Mouse (Mus musculus): ENCODE results near the gene Tmem120b.

The Tmem120b gene

GRCm38 (mm10) chr5:123068115-123068514 lies at the start of gene Tmem120b:
TSS of gene Tmem120b (plus strand) at chr5:123068415.
- DNase-seq (ENCODE audit: low read depth, low spot score) = no peak

GRCm38 (mm10) chr5:123019336-123020016 lies 48.7 kb upstream of the Tmem120b start:
- DNase-seq (ENCODE audit: low read depth, low spot score) = no peak

GRCm38 (mm10) chr5:123020426-123020825 lies 47.8 kb upstream of the Tmem120b start:
- DNase-seq (ENCODE audit: low read depth, low spot score) = no peak

- no peak for DNase-seq (ENCODE audit: low read depth, low spot score)
Observed at GRCm38 (mm10) chr5:123021438-123021837, 46.8 kb upstream of the Tmem120b start.

DNA sequence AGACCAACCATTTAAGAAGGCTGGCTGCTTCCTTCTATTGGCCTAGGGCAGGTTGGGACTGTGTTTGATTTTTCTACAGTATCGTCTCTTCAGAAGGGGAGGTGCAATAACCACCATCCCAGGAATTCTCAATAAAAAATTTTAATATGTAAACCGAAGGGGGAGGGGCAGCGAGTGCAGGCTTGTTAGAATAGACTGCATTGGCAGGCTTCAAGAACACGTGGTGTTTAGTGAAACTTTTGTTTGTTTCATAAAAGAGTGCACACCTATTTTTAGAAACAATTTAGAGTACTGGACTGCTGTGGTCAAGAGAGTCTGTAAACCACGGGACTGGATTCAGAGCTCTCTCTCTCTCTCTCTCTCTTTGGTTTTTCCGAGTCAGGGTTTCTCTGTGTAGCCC lies 45.2 kb upstream of the Tmem120b start:
- DNase-seq (ENCODE audit: low read depth, low spot score) = no peak

DNA sequence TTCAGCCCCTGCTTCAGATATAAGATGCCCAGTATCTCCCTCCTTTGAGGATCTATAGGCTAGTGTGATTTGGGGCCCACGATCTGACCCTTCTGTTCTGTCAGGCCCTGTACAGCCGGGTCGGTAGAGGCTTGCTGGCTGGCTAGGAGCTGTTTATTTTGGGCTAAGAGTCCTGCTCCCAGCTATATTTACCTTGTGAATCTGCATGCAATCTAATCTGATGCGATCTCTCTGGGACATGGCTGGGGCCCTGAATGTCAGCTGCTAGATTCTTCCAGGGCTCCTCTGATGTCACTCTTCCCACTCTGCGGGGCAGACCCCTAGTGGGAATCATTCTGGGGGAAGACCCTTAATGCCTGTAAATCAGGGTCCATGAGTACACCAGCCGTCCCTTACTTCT lies 43.9 kb upstream of the Tmem120b start:
- DNase-seq (ENCODE audit: low read depth, low spot score) = no peak

DNA sequence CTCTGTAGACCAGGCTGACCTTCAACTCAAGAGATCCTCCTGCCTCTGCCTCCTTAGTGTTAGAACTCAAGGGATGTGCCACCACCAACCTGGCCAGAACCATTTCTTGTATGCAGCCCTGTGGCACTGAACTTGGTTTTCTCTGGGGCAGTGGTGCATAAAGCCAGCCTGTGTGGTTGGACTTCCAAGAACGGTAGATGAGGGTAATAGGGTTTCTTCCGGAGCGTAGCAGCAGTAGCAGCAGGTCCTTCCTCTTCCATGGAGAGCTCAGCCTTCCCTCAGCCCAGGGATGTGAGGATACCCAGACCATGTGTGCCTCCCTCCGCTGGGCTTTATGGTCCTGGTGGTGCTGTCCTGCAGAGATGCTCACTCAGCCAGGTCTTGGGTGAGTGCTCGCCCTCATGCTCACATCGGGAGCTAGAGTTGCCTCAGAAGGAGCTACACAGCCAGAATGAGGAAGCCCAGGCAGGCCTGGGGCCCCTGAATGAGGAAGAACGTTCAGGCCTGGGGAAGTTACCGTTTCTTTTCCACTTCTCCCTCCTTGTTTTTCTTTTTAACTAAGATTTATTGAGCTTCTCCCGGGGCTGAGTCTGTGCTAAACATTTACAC lies 43.1 kb upstream of the Tmem120b start:
- DNase-seq (ENCODE audit: low read depth, low spot score) = no peak

DNA sequence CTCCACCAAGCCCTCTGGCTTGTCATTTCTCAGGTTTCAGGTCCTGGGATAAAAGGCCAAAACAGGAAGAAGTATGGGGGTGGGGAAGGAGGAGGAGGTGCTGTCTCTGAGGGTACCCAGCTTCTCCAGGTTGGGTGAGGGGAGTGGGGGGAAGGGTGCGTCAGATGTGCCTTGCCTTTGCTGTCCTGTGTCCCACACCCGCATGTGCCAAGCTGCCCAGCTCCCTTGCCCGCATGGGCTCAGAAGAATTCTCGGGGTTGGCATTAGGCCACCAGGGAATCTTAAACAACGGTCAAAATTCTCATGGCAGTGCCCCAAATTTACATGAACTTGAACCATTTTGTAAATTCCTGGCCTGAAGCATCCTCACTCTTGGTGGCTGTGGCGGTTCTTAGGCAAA lies 41.8 kb upstream of the Tmem120b start:
- DNase-seq (ENCODE audit: low read depth, low spot score) = no peak

- DNase-seq (ENCODE audit: low read depth, low spot score) = no peak
Observed at GRCm38 (mm10) chr5:123027436-123027835, 40.8 kb upstream of the Tmem120b start.

- no peak for DNase-seq (ENCODE audit: low read depth, low spot score)
Observed at GRCm38 (mm10) chr5:123029729-123030128, 38.5 kb upstream of the Tmem120b start.

- DNase-seq (ENCODE audit: low read depth, low spot score) = no peak
Observed at GRCm38 (mm10) chr5:123031312-123031711, 36.9 kb upstream of the Tmem120b start.

DNA sequence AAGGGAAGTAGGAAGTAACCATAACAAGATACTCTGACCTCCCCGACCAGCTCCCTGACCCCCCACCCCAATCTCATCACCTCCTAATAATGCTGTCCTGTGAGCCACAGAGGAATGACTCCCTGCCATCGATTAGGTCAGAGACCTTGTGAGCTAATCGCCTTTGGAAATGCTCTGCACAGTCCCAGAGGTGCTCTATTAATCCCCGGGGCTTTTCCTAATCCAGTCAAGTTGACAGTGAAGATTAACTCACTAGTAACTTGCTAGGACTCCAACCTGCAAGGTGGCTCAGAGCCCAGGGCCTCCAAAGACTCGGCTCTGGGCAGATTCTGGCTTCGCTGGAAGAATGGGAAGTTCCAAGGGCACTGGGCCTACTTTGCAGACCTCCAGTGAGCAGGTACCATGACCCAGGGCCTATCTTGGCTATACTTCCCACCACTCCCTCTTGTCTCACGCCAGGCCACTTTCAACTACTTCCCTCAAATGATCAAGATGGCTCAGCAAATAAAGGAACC lies 34.5 kb upstream of the Tmem120b start:
- no peak for DNase-seq (ENCODE audit: low read depth, low spot score)

DNA sequence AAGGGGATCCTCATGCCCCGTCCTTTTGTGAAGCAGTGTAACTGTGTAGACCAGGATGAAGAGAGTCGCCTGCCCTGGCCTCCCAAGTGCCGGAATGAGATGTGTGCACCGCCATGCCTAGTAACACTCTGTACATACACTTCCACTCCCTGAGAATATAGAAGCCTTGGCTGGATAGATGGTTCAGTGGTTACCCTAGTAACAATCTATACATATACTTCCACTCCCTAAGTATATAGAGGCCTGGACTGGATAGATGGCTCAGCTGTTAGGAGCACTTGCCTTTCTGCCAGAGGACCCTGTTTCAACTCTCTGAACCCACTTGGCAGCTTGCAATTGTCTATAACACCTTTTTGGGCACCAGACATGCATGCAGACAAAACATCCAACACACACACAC lies 33.1 kb upstream of the Tmem120b start:
- DNase-seq (ENCODE audit: low read depth, low spot score) = no peak

- DNase-seq (ENCODE audit: low read depth, low spot score) = no peak
Observed at GRCm38 (mm10) chr5:123035564-123035963, 32.7 kb upstream of the Tmem120b start.

GRCm38 (mm10) chr5:123038115-123038514 lies 30.1 kb upstream of the Tmem120b start:
- DNase-seq (ENCODE audit: low read depth, low spot score) = no peak

DNA sequence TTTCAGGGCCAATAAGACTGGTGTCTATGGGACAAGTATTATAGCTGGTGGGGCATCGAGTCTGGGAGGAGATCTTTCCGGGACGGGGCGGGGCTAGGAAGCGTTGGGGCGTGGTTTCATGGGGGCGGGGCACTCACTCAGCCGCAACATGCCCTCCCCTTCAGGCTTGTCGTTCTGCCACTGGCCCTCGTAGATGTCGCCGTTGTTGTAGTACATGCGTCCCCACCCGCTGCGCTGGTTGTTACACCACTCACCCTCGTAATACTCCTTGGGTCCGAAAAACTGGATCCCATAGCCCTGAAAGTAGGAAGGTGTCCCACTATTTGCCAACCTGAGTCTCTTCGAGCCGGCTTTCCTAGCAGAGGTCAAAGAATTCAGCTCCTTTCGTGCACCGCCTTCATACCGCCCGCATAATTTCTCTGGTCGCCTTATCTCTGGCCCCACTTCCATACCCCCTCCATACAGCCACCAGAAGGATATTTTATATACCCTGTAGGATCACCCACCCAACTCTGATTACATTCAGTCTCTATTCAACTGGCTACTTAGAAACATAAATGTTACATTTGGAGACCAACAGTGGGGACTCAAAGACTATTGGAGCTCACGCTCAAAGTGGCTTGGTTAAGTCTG lies 29.0 kb upstream of the Tmem120b start:
- DNase-seq (ENCODE audit: low read depth, low spot score) = no peak

DNA sequence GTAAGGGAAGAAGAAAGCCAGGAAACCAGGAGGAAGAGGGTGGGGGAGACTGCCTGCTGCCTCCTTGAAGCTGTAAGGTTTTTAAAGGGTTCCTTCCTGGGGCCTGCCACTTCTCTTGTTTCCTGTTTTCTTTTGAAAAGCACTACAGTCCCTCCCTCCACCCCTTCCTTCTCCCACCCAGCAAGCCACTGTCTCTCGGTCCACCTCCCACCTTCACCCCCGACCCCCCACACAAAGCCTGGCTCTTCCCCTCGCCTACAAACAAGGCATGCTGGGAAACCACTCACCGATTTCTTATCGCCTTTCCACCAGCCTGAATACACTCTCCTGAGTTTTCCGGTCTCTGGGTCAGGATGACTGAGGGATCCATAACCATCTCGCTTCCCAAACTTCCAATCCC lies 27.4 kb upstream of the Tmem120b start:
- DNase-seq (ENCODE audit: low read depth, low spot score) = no peak

- DNase-seq (ENCODE audit: low read depth, low spot score) = no peak
Observed at GRCm38 (mm10) chr5:123043856-123044255, 24.4 kb upstream of the Tmem120b start.

- DNase-seq (ENCODE audit: low read depth, low spot score) = no peak
Observed at GRCm38 (mm10) chr5:123045561-123046295, 22.5 kb upstream of the Tmem120b start.

- no peak for DNase-seq (ENCODE audit: low read depth, low spot score)
Observed at GRCm38 (mm10) chr5:123046916-123047315, 21.3 kb upstream of the Tmem120b start, which contains the start of gene Morn3. TSS of gene Morn3 (minus strand) at chr5:123047016.

DNA sequence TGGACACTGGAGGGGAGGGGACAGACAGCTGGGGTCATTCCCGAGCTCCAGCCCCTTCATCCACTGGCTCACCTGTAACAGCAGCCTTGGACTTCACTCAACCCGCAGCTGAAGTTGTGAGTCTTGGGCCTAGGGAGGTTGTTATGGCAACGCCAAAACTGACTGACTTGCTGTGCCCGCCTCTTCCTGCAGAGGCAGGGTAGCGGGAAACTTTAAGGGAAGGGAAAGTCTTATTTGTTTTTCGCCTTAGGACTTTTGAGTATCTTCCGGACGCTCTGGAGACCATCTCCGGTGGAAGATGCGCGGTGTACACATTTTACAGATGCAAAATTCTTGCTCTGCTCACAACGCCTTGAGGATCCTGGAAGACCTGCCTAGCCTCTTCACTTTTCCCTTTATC lies 18.9 kb upstream of the Tmem120b start:
- DNase-seq (ENCODE audit: low read depth, low spot score) = peak; percentile 61

DNA sequence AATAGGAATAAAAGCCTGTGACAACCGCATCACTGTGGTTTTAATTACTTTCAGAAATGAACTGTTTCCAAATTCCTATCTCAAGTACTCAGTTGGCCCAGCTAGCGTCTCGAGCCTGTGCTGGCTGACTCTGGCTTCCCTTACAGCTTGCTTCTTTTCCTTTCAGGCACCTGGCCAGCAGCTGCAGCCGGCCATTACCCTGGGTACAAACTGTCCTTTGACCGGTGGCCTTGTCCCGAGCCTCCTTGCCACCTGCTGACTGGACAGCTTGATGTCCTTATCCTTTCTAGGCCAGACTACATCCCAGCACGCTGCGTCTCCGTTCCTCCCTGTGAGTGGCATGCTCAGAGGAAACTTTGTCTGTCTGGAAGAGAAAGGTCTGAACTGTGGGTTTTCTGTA lies 17.3 kb upstream of the Tmem120b start:
- DNase-seq (ENCODE audit: low read depth, low spot score) = no peak

Measured in embryo, embryonic 11.5 days (tissue).